Mouse (Mus musculus) brown adipose tissue, adult 24 weeks (tissue): ENCODE data around the gene Vps9d1. TPM values are rescaled to one million over a fixed set of nuclear protein-coding genes. Genes with fewer than 3 reads are reported as not detected.
"Not testable (repeated sequence)": the region's sequence is repeated elsewhere in the genome, so short reads cannot be mapped to it uniquely, and the experiment has no call there.

ENCODE experiments used
- H3K27ac ChIP-seq: fragments of 200-500 bp; replicated peaks from 2 replicates; pipeline ENCODE4 v1.5.1; 2012; ENCODE audit warnings: low read depth, mild to moderate bottlenecking, low read length
- H3K4me1 ChIP-seq: fragments of 200-500 bp; 2 replicates; pipeline ENCODE4 v1.6.1; 2012; ENCODE audit warnings: low read length, mixed read lengths; ENCODE audit not compliant: control insufficient read depth, insufficient read depth, insufficient read length
- H3K4me3 ChIP-seq: fragments of 200-500 bp; 2 replicates; pipeline ENCODE4 v1.5.1; 2012; ENCODE audit warnings: low read depth, mild to moderate bottlenecking, low read length, moderate library complexity; ENCODE audit not compliant: insufficient read depth
- polyA plus RNA-seq: library from polyadenylated mRNA; stranded (reverse); fragments of >200 nt; gene quantifications from 2 replicates; pipeline ENCODE4 v1.2.4, GENCODE M21; 2012; ENCODE audit not compliant: missing spikeins, insufficient read depth, insufficient read length

Gene Vps9d1
- polyA plus RNA-seq, 1 experiment, result 7.7 TPM

DNA sequence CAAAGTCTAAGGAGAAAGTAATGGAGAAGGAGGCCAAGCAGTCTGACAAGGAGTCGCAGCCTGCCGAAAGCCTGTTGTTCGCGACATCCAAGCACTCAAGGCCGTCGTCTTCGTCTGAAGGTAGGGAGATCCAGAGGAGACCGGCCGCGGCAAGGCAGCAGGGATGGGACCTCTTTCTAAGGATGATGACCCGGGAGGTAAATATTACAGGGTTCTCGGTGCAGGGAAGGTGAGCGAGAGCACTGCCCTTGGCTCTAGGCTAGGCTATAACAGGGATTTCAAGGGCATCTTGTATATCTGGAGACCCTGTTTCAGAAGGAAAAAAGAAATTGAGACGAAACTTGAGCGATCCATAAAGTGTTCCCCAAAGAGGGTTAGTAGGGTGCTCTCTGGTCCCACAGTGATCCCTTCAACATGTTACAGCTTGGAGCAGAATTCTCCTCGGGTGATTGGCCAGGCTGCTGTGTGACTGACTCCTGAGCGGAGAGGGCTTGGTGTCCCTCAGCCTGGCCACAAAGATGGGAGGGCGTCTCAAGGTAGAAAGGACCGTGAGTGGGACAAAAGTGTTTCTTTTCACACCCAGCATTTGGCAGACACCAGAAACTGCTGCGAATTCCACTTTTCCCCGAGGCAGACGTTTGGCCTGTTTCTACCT, 40.9 kb downstream of the Vps9d1 start:
- no peaks in the 10 kb centered on the region for H3K4me1 ChIP-seq
- no peak overlapping the region for H3K27ac ChIP-seq
- peak overlapping the region; percentile 97 for H3K4me3 ChIP-seq

- Histone ChIP-seq H3K4me3 (peak within 1 kb of the TSS; percentile 97), H3K27ac (peak within 1 kb of the TSS; percentile 63), H3K4me1 (no peaks in the 10 kb centered on the region)
These were observed 41.6 kb downstream of the Vps9d1 start, which contains the start of the genes Chmp1a and Spata33 for GRCm38 (mm10) chr8:123212321-123213117. Chmp1a (minus strand) TSS chr8:123212763. Spata33 (plus strand) TSS chr8:123212832.

- Histone ChIP-seq H3K4me1 (no peaks in the 10 kb centered on the region), H3K4me3 (peak overlapping the region; percentile 97), H3K27ac (no peak overlapping the region)
These were observed 42.3 kb downstream of the Vps9d1 start for GRCm38 (mm10) chr8:123211876-123212275.

- H3K4me3 ChIP-seq, result no peak overlapping the region
- no peaks in the 10 kb centered on the region for H3K4me1 ChIP-seq
- no peak overlapping the region for H3K27ac ChIP-seq
These were observed 50.6 kb downstream of the Vps9d1 start for GRCm38 (mm10) chr8:123203571-123203970.

- Histone ChIP-seq H3K4me1 (no peaks in the 10 kb centered on the region), H3K4me3 (no peak overlapping the region), H3K27ac (no peak overlapping the region)
These were observed 51.9 kb downstream of the Vps9d1 start for GRCm38 (mm10) chr8:123202288-123202687.

DNA sequence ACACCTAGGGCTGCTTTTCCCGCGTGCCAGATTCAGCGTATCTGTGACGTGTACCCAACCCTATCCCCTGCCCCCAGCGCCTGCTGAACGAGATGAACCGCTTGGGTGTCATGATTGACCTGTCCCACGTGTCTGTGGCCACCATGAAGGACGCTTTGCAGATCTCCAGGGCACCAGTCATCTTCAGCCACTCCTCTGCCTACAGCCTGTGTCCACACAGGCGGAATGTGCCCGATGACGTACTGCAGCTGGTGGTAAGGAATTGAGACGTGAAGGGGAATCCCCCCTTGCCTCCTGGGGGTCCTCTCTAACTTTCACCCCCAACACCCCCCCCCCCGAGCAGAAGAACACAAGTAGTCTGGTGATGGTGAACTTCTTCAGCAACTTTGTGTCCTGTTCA, 54.3 kb downstream of the Vps9d1 start:
- Histone ChIP-seq H3K27ac (no peak overlapping the region), H3K4me3 (no peak overlapping the region), H3K4me1 (no peaks in the 10 kb centered on the region)

- not testable (repeated sequence) for H3K4me3 ChIP-seq, H3K27ac ChIP-seq, H3K4me1 ChIP-seq
These were observed 57.1 kb downstream of the Vps9d1 start for GRCm38 (mm10) chr8:123197016-123197415.

- Histone ChIP-seq H3K4me1 (0 out of 2 replicates have a peak, but pooled peaks cover 2% of the 10 kb centered on the region), H3K27ac (no peak overlapping the region), H3K4me3 (no peak overlapping the region)
These were observed 60.4 kb downstream of the Vps9d1 start for GRCm38 (mm10) chr8:123193771-123194170.

Other genes starting within 250 kb of the Vps9d1 start
- 33.3 and 37.9 TPM in 2 replicates for gene Ankrd11, start 212.1 kb downstream of the Vps9d1 start, polyA plus RNA-seq
- gene Spg7, start 191.4 kb downstream of the Vps9d1 start, polyA plus RNA-seq, result 154 and 173 TPM in 2 replicates
- 615 and 813 TPM in 2 replicates for gene Rpl13, start 152.0 kb downstream of the Vps9d1 start, polyA plus RNA-seq
- not detected in 2 replicates for gene Cpne7, start 137.0 kb downstream of the Vps9d1 start, polyA plus RNA-seq
- 3.4 and 4.3 TPM in 2 replicates for gene Sult5a1, start 96.0 kb downstream of the Vps9d1 start, polyA plus RNA-seq
- 29.4 and 31.2 TPM in 2 replicates for gene Dpep1, start 68.1 kb downstream of the Vps9d1 start, polyA plus RNA-seq
- 34.7 and 39.5 TPM in 2 replicates for gene Chmp1a, start 41.6 kb downstream of the Vps9d1 start, polyA plus RNA-seq
- gene Spata33, start 41.5 kb downstream of the Vps9d1 start, polyA plus RNA-seq, result 5.8 TPM in 1 of 2 replicates, not detected in the other
- 11.4 and 12.3 TPM in 2 replicates for gene Cdk10, start 29.5 kb downstream of the Vps9d1 start, polyA plus RNA-seq
- 1.4 and 1.9 TPM in 2 replicates for gene Spata2l, start 18.1 kb downstream of the Vps9d1 start, polyA plus RNA-seq
- gene Zfp276, start 153 bp downstream of the Vps9d1 start, polyA plus RNA-seq, result 3.3 and 7.7 TPM in 2 replicates
- gene Fanca, start 64.2 kb upstream of the Vps9d1 start, polyA plus RNA-seq, result not detected in 2 replicates
- gene Spire2, start 78.4 kb upstream of the Vps9d1 start, polyA plus RNA-seq, result not detected in 2 replicates
- gene Tcf25, start 119.4 kb upstream of the Vps9d1 start, polyA plus RNA-seq, result 203 and 244 TPM in 2 replicates
- not detected in 2 replicates for gene Mc1r, start 152.8 kb upstream of the Vps9d1 start, polyA plus RNA-seq
- 0.75 TPM in 1 of 2 replicates, not detected in the other for gene Tubb3, start 157.1 kb upstream of the Vps9d1 start, polyA plus RNA-seq
- gene Def8, start 169.2 kb upstream of the Vps9d1 start, polyA plus RNA-seq, result 14.4 and 15.7 TPM in 2 replicates
- gene Afg3l1, start 223.6 kb upstream of the Vps9d1 start, polyA plus RNA-seq, result 32.8 and 41.6 TPM in 2 replicates